Mouse (Mus musculus): ENCODE measurements at regions not wholly inside any gene's neighbourhood (a gene's known extent, or its start where the extent isn't known, plus 50 kb on each side); places are given as distances from the start of the nearest gene placed in this dataset.

- DNase-seq (ENCODE audit: extremely low spot score in 1 of 2, low spot score in 1 of 2), result no peak
Measured at GRCm38 (mm10) chr6:106876690-106877089, 76.8 kb upstream of the Crbn start.

GRCm38 (mm10) chr6:106891879-106892638 lies 92.2 kb upstream of the Crbn start:
- DNase-seq (ENCODE audit: extremely low spot score in 1 of 2, low spot score in 1 of 2), result no peak

- DNase-seq (ENCODE audit: extremely low spot score in 1 of 2, low spot score in 1 of 2), result no peak
Measured at GRCm38 (mm10) chr6:106892639-106892934, 92.7 kb upstream of the Crbn start.

GRCm38 (mm10) chr6:106903953-106904683 lies 104.2 kb upstream of the Crbn start:
- DNase-seq (ENCODE audit: extremely low spot score in 1 of 2, low spot score in 1 of 2), result no peak

- DNase-seq (ENCODE audit: extremely low spot score in 1 of 2, low spot score in 1 of 2), result no peak
Measured at GRCm38 (mm10) chr6:106915121-106915520, 115.2 kb upstream of the Crbn start.

- DNase-seq (ENCODE audit: extremely low spot score in 1 of 2, low spot score in 1 of 2), result no peak
Measured at GRCm38 (mm10) chr6:106916683-106917289, 116.9 kb upstream of the Crbn start.

GRCm38 (mm10) chr6:106920951-106921350 lies 121.1 kb upstream of the Crbn start:
- DNase-seq (ENCODE audit: extremely low spot score in 1 of 2, low spot score in 1 of 2), result no peak

- DNase-seq (ENCODE audit: extremely low spot score in 1 of 2, low spot score in 1 of 2), result no peak
Measured at GRCm38 (mm10) chr6:106925486-106925885, 125.6 kb upstream of the Crbn start.

GRCm38 (mm10) chr6:106933584-106933983 lies 133.7 kb upstream of the Crbn start:
- DNase-seq (ENCODE audit: extremely low spot score in 1 of 2, low spot score in 1 of 2), result no peak

GRCm38 (mm10) chr6:106946227-106946927 lies 146.5 kb upstream of the Crbn start:
- DNase-seq (ENCODE audit: extremely low spot score in 1 of 2, low spot score in 1 of 2), result no peak

- no peak for DNase-seq (ENCODE audit: extremely low spot score in 1 of 2, low spot score in 1 of 2)
Measured at GRCm38 (mm10) chr6:106950909-106951308, 151.0 kb upstream of the Crbn start.

GRCm38 (mm10) chr6:106961320-106961719 lies 161.4 kb upstream of the Crbn start:
- DNase-seq (ENCODE audit: extremely low spot score in 1 of 2, low spot score in 1 of 2), result no peak

- DNase-seq (ENCODE audit: extremely low spot score in 1 of 2, low spot score in 1 of 2), result no peak
Measured at GRCm38 (mm10) chr6:106964337-106964736, 164.5 kb upstream of the Crbn start.

GRCm38 (mm10) chr6:106975439-106975838 lies 175.6 kb upstream of the Crbn start:
- DNase-seq (ENCODE audit: extremely low spot score in 1 of 2, low spot score in 1 of 2), result no peak

GRCm38 (mm10) chr6:106978721-106979120 lies 178.8 kb upstream of the Crbn start:
- no peak for DNase-seq (ENCODE audit: extremely low spot score in 1 of 2, low spot score in 1 of 2)

GRCm38 (mm10) chr6:106979755-106980154 lies 179.9 kb upstream of the Crbn start:
- no peak for DNase-seq (ENCODE audit: extremely low spot score in 1 of 2, low spot score in 1 of 2)

- DNase-seq (ENCODE audit: extremely low spot score in 1 of 2, low spot score in 1 of 2), result no peak
Measured at GRCm38 (mm10) chr6:106980188-106980587, 180.3 kb upstream of the Crbn start.

GRCm38 (mm10) chr6:106981232-106981631 lies 181.4 kb upstream of the Crbn start:
- no peak for DNase-seq (ENCODE audit: extremely low spot score in 1 of 2, low spot score in 1 of 2)

GRCm38 (mm10) chr6:106985132-106985801 lies 185.4 kb upstream of the Crbn start:
- DNase-seq (ENCODE audit: extremely low spot score in 1 of 2, low spot score in 1 of 2), result no peak

- DNase-seq (ENCODE audit: extremely low spot score in 1 of 2, low spot score in 1 of 2), result no peak
Measured at GRCm38 (mm10) chr6:106991586-106991985, 191.7 kb upstream of the Crbn start.

Measured in layer of hippocampus, postnatal 25 days (tissue).